Mouse (Mus musculus) embryonic fibroblast, embryonic 13.5 days (primary cell): ENCODE measurements around the gene Med4. TPM values are rescaled to one million over a fixed set of nuclear protein-coding genes. Genes with fewer than 3 reads are reported as not detected.

ENCODE experiments used
- H3K27ac ChIP-seq: 2 replicates; pipeline ENCODE4 v1.5.1; 2012; ENCODE audit warnings: low read length, control low read depth, inconsistent platforms; ENCODE audit not compliant: insufficient read depth
- H3K4me1 ChIP-seq: 2 replicates; pipeline ENCODE4 v1.6.1; 2011; ENCODE audit warnings: low read length; ENCODE audit not compliant: control insufficient read depth, insufficient read depth
- H3K4me3 ChIP-seq: 2 replicates; pipeline ENCODE4 v1.5.1; 2011; ENCODE audit warnings: mild to moderate bottlenecking, control low read depth, low read length; ENCODE audit not compliant: insufficient read depth
- CTCF ChIP-seq: IDR thresholded peaks from 2 replicates; pipeline ENCODE4 v1.5.1; 2011; ENCODE audit warnings: mild to moderate bottlenecking, control low read depth, low read length, moderate library complexity, borderline replicate concordance; ENCODE audit not compliant: insufficient read depth
- POLR2A ChIP-seq: IDR thresholded peaks from 2 replicates; pipeline ENCODE4 v1.6.1; 2011; ENCODE audit warnings: low read depth, mild to moderate bottlenecking, control low read depth, low read length, moderate library complexity
- polyA plus RNA-seq: library from polyadenylated mRNA; stranded (reverse); fragments of >200 nt; gene quantifications from 2 replicates; pipeline ENCODE4 v1.2.4, GENCODE M21; 2011; ENCODE audit warnings: low read depth; ENCODE audit not compliant: missing spikeins, insufficient read length

Med4 gene
- polyA plus RNA-seq, 1 experiment: 26.5 TPM

GRCm38 (mm10) chr14:73476361-73476934, 33.4 kb upstream of the Med4 start:
- TF ChIP-seq CTCF: no peak
- no peak for TF ChIP-seq POLR2A
- no peak overlapping the region for H3K4me3 ChIP-seq

DNA sequence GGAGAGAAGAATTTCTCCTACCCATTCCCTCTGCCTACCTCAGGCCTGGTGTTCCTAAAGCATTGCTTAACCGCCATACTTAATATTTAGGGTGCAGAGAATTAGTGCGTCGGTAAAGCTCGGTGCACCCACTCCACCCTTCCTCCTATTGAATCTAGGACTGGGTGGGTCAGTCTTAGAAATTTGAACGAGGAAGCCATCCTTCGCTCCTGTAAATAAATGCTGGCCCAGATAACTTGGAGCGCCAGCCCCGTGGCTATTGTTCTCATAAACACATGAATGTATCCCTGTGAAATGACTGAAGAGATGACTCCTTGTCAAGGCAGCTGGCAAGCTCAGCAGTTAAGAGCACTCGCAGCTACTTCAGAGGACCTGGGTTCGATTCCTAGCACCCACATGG, 32.7 kb upstream of the Med4 start:
- no peak overlapping the region for H3K4me3 ChIP-seq
- TF ChIP-seq CTCF (no peak), POLR2A (no peak)
- H3K4me1 ChIP-seq: peaks cover 7% of the 10 kb centered on the region; the same call in 1 of the 2 replicates
- H3K27ac ChIP-seq: no peak overlapping the region

More at GRCm38 (mm10) chr14:73476361-73476934, 33.4 kb upstream of the Med4 start:
- Histone ChIP-seq H3K4me1 (peaks cover 7% of the 10 kb centered on the region; the same call in 1 of the 2 replicates), H3K27ac (no peak overlapping the region)

DNA sequence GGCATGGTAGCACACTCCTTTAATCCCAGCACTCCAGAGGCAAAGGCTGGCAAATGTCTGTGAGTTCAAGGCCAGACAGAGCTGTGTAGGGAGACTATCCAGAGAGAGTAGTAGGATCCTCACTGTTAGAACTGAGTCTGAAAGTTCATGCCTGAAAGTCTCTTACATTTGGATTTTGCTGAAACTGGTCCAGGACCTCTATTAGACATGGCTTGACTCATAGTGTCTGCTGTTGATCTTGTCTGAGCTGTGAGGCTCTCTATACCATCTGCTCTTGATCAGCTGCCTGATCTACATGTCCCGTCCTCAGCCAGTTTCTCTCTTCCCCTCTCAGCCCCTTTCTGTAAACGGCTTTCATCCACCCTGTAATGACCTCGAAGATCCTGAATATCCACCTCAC, 31.5 kb upstream of the Med4 start:
- TF ChIP-seq POLR2A (no peak), CTCF (no peak)
- Histone ChIP-seq H3K27ac (no peak overlapping the region), H3K4me1 (peaks cover 7% of the 10 kb centered on the region; the same call in 1 of the 2 replicates), H3K4me3 (no peak overlapping the region)

- TF ChIP-seq POLR2A: no peak
- no peak for TF ChIP-seq CTCF
- H3K27ac ChIP-seq: no peak overlapping the region
- H3K4me1 ChIP-seq: peaks cover 2% of the 10 kb centered on the region; the same call in 1 of the 2 replicates
- H3K4me3 ChIP-seq: no peak overlapping the region
Observed at GRCm38 (mm10) chr14:73479771-73480170, 30.1 kb upstream of the Med4 start.

GRCm38 (mm10) chr14:73483516-73484229, 26.2 kb upstream of the Med4 start:
- Histone ChIP-seq H3K27ac (no peak overlapping the region), H3K4me1 (no peaks in the 10 kb centered on the region; the same call in 1 of the 2 replicates), H3K4me3 (no peak overlapping the region)
- TF ChIP-seq POLR2A: no peak
- TF ChIP-seq CTCF: no peak

GRCm38 (mm10) chr14:73484366-73485110, 25.3 kb upstream of the Med4 start:
- no peak overlapping the region for H3K4me3 ChIP-seq
- H3K27ac ChIP-seq: no peak overlapping the region
- TF ChIP-seq CTCF (no peak), POLR2A (no peak)
- H3K4me1 ChIP-seq: no peaks in the 10 kb centered on the region; the same call in 1 of the 2 replicates

GRCm38 (mm10) chr14:73486641-73487040, 23.2 kb upstream of the Med4 start:
- no peaks in the 10 kb centered on the region; the same call in 1 of the 2 replicates for H3K4me1 ChIP-seq
- H3K4me3 ChIP-seq: no peak overlapping the region
- TF ChIP-seq CTCF (no peak), POLR2A (no peak)
- no peak overlapping the region for H3K27ac ChIP-seq

DNA sequence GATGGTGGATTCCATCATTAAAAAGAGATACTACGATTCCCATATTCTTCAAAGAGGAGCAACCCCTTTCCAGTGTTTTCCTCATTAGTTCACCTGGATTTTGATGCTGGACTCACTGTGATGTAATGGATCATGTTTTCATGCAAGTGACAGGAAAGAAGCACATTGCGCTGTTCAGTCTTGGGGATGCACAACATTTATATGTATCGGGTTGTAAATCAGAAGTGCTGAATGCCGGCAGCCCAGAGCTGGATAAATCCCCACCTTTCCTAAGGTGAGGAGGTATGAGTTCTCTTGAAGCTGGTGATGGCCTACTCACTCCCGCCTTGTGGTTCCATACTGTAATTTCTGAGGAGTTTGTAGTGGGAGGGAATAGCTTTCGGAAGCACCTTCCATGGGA, 16.5 kb upstream of the Med4 start:
- TF ChIP-seq CTCF: no peak
- no peak for TF ChIP-seq POLR2A
- no peaks in the 10 kb centered on the region for H3K4me1 ChIP-seq
- H3K27ac ChIP-seq: no peak overlapping the region
- H3K4me3 ChIP-seq: no peak overlapping the region

- Histone ChIP-seq H3K27ac (no peak overlapping the region), H3K4me3 (no peak overlapping the region), H3K4me1 (no peaks in the 10 kb centered on the region)
- TF ChIP-seq POLR2A: no peak
- TF ChIP-seq CTCF: no peak
Observed at GRCm38 (mm10) chr14:73494122-73494521, 15.7 kb upstream of the Med4 start.
